Comparison of ENCODE assay signal across 8 mouse cellular contexts in genomic region chr12:102704457-102705198, GRCm38 (mm10). TPM values are rescaled to one million over a fixed set of nuclear protein-coding genes. Genes with fewer than 3 reads are reported as not detected.
DNase-seq lines count a peak whose midpoint lies in the region; ATAC-seq lines count a peak whose summit lies in the region.

TSS of gene Itpk1 (minus strand) at chr12:102704930.

- peak; percentile 40 for ATAC-seq in CD4-positive, CD25-positive, alpha-beta regulatory T cell, adult 4 months
- ATAC-seq in heart, embryonic 15.5 days (replicated peaks; ENCODE audit: insufficient number of reproducible peaks, insufficient read depth, low FRiP score, low read depth), result peak; percentile 89
- peak; percentile 87 for ATAC-seq in neural tube, embryonic 14.5 days (ENCODE audit: low read depth)

- WGBS in embryonic facial prominence, embryonic 10.5 days, result 1% methylated on average over 99 of the region's 105 CpGs
- under 1% methylated on average over 75 of the region's 105 CpGs for WGBS in heart, embryonic 15.5 days
- under 1% methylated on average over 80 of the region's 105 CpGs for WGBS in neural tube, embryonic 14.5 days

- peak within 1 kb of the TSS; percentile 95 for H3K4me2 ChIP-seq in heart, embryonic 15.5 days
- peak within 1 kb of the TSS; percentile 71 for H3K4me2 ChIP-seq in neural tube, embryonic 14.5 days (ENCODE audit: low read depth, low read length)

- H3K9ac ChIP-seq in heart, embryonic 15.5 days, result peak within 1 kb of the TSS; percentile 90
- peak within 1 kb of the TSS; percentile 78 for H3K9ac ChIP-seq in neural tube, embryonic 14.5 days (replicated peaks; ENCODE audit: low read depth, low read length)

- peaks cover 20% of the 10 kb centered on the region for H3K27me3 ChIP-seq in embryonic facial prominence, embryonic 10.5 days (replicated peaks; ENCODE audit: low read depth, poor library complexity, severe bottlenecking)
- no peaks in the 10 kb centered on the region for H3K27me3 ChIP-seq in heart, embryonic 15.5 days
- no peaks in the 10 kb centered on the region for H3K27me3 ChIP-seq in neural tube, embryonic 14.5 days (ENCODE audit: control insufficient read depth, insufficient read depth, low read length)

- H3K4me1 ChIP-seq in embryonic facial prominence, embryonic 10.5 days, result peaks cover 59% of the 10 kb centered on the region
- H3K4me1 ChIP-seq in heart, embryonic 15.5 days (replicated peaks), result peaks cover 30% of the 10 kb centered on the region
- peaks cover 19% of the 10 kb centered on the region for H3K4me1 ChIP-seq in neural tube, embryonic 14.5 days (ENCODE audit: control insufficient read depth, insufficient read depth, low read length)

- no peaks in the 10 kb centered on the region for H3K9me3 ChIP-seq in embryonic facial prominence, embryonic 10.5 days
- no peaks in the 10 kb centered on the region for H3K9me3 ChIP-seq in heart, embryonic 15.5 days (replicated peaks)
- no peaks in the 10 kb centered on the region for H3K9me3 ChIP-seq in neural tube, embryonic 14.5 days (ENCODE audit: control insufficient read depth, low read length)

- H3K27ac ChIP-seq in embryonic facial prominence, embryonic 10.5 days (replicated peaks), result peak within 1 kb of the TSS; percentile 88
- H3K27ac ChIP-seq in heart, embryonic 15.5 days, result peak within 1 kb of the TSS; percentile 88
- peak within 1 kb of the TSS; percentile 93 for H3K27ac ChIP-seq in neural tube, embryonic 14.5 days (ENCODE audit: low read depth, low read length)

- peak within 1 kb of the TSS; percentile 77 for H3K4me3 ChIP-seq in embryonic facial prominence, embryonic 10.5 days
- H3K4me3 ChIP-seq in heart, embryonic 15.5 days, result peak within 1 kb of the TSS; percentile 76
- H3K4me3 ChIP-seq in neural tube, embryonic 14.5 days (ENCODE audit: low read depth, low read length), result peak within 1 kb of the TSS; percentile 58

- DNase-seq in adrenal gland, postnatal 14 days, result peak; percentile 81
- peak; percentile 82 for DNase-seq in embryonic facial prominence, embryonic 10.5 days (ENCODE audit: low spot score)
- peak; percentile 70 to 82 for DNase-seq in kidney, postnatal 4 days
- peak; percentile 46 to 58 for DNase-seq in lung, adult 18-20 months
- peak; percentile 54 to 65 for DNase-seq in thymus, postnatal 10 days (ENCODE audit: low spot score in 2 of 2)

- H3K36me3 ChIP-seq in embryonic facial prominence, embryonic 10.5 days (replicated peaks), result 0 out of 2 replicates have a peak, but pooled peaks cover 4% of the 10 kb centered on the region
- H3K36me3 ChIP-seq in heart, embryonic 15.5 days, result no peaks in the 10 kb centered on the region
- no peaks in the 10 kb centered on the region for H3K36me3 ChIP-seq in neural tube, embryonic 14.5 days (ENCODE audit: control insufficient read depth, insufficient read depth, low read length)

RNA-seq across cellular contexts. Expression of gene Itpk1, which starts in this region (rescaled TPM):
- 10 to 100 TPM; 16.3 to 20.8 TPM for polyA plus RNA-seq in CD4-positive, CD25-positive, alpha-beta regulatory T cell, adult 4 months (2017; shearing (Covaris generic))
- 72.0 and 79.8 TPM in 2 replicates for total RNA-seq in adrenal gland, postnatal 14 days (2021)
- polyA plus RNA-seq in embryonic facial prominence, embryonic 10.5 days (2016; fragmentation: Nextera tagmentation; extraction: Ambion mirVana), result 13.7 and 17.7 TPM in 2 replicates
- polyA plus RNA-seq in heart, embryonic 15.5 days (2015; fragmentation: Nextera tagmentation; extraction: Ambion mirVana), result 4.8 and 9.2 TPM in 2 replicates
- 34.8 and 40.6 TPM in 2 replicates for polyA plus RNA-seq in neural tube, embryonic 14.5 days (2014; fragmentation: Nextera tagmentation; extraction: Ambion mirVana)

Comparison
In these comparisons a context has a peak if more than half of its experiments do, and no peak if none do; other contexts are left out.
1. Peak in every context shown above with its lines: DNase-seq, ATAC-seq, H3K4me3 ChIP-seq and H3K27ac ChIP-seq.